Mouse (Mus musculus) intestine, embryonic 15.5 days (tissue): ENCODE measurements around the gene Dvl1. TPM values are rescaled to one million over a fixed set of nuclear protein-coding genes. Genes with fewer than 3 reads are reported as not detected.

Experiments
- ATAC-seq: fragments of 200-750 bp; cut with Nextera tagmentation; 2 replicates; pipeline ENCODE4 v1.8.0; 2017; ENCODE audit warnings: moderate TSS enrichment, moderate library complexity
- H3K27ac ChIP-seq: fragments of 300-500 bp; sonication (generic); 2 replicates; pipeline ENCODE4 v1.5.1; 2015; ENCODE audit warnings: mild to moderate bottlenecking, inconsistent platforms
- H3K27me3 ChIP-seq: fragments of 300-500 bp; sonication (generic); replicated peaks from 2 replicates; pipeline ENCODE4 v1.6.1; 2015; ENCODE audit warnings: inconsistent platforms
- H3K36me3 ChIP-seq: fragments of 300-500 bp; sonication (generic); 2 replicates; pipeline ENCODE4 v1.6.1; 2015; ENCODE audit warnings: inconsistent platforms
- H3K4me1 ChIP-seq: fragments of 300-500 bp; sonication (generic); replicated peaks from 2 replicates; pipeline ENCODE4 v1.6.1; 2015; ENCODE audit warnings: inconsistent platforms
- H3K4me2 ChIP-seq: fragments of 300-500 bp; sonication (generic); replicated peaks from 2 replicates; pipeline ENCODE4 v1.6.1; 2015; ENCODE audit warnings: mild to moderate bottlenecking, inconsistent platforms
- H3K4me3 ChIP-seq: fragments of 300-500 bp; sonication (generic); replicated peaks from 2 replicates; pipeline ENCODE4 v1.5.1; 2015; ENCODE audit warnings: inconsistent platforms
- H3K9ac ChIP-seq: fragments of 300-500 bp; sonication (generic); 2 replicates; pipeline ENCODE4 v1.6.1; 2015; ENCODE audit warnings: inconsistent platforms
- H3K9me3 ChIP-seq: fragments of 300-500 bp; sonication (generic); 2 replicates; pipeline ENCODE4 v1.6.1; 2016; ENCODE audit warnings: inconsistent platforms
- WGBS: fragments of 180-500 bp; shearing (Covaris S2); methylation state at CpG from one replicate; pipeline ENCODE4 v1.1.7; 2015; 5-methylcytosine and 5-hydroxymethylcytosine counted together
- polyA plus RNA-seq: library from polyadenylated mRNA; unstranded; fragments of >200 nt; fragmentation: Nextera tagmentation; extraction: Ambion mirVana; gene quantifications from 2 replicates; pipeline ENCODE4 v1.2.1, GENCODE M21; 2015

Dvl1 gene
- polyA plus RNA-seq, 1 experiment from 2014 or later, result 11.9 TPM

- H3K27ac ChIP-seq, result no peak overlapping the region
- 85% methylated on average over 3 of the region's 3 CpGs for WGBS
Measured at GRCm38 (mm10) chr4:155856881-155857280, 9.7 kb downstream of the Dvl1 start.

GRCm38 (mm10) chr4:155859318-155859717 is 12.1 kb downstream of the Dvl1 start:
- Histone ChIP-seq H3K27ac (no peak overlapping the region), H3K4me3 (no peak overlapping the region), H3K4me2 (no peak overlapping the region), H3K36me3 (peaks cover 36% of the 10 kb centered on the region), H3K9me3 (no peaks in the 10 kb centered on the region), H3K9ac (no peak overlapping the region), H3K27me3 (no peaks in the 10 kb centered on the region), H3K4me1 (no peaks in the 10 kb centered on the region)
- 16% methylated on average over 13 of the region's 13 CpGs for WGBS
- ATAC-seq, result peak; percentile 61

More at GRCm38 (mm10) chr4:155856881-155857280, 9.7 kb downstream of the Dvl1 start:
- H3K36me3 ChIP-seq, result peaks cover 38% of the 10 kb centered on the region
- no peaks in the 10 kb centered on the region for H3K27me3 ChIP-seq
- no peaks in the 10 kb centered on the region for H3K4me1 ChIP-seq
- no peaks in the 10 kb centered on the region for H3K9me3 ChIP-seq
- H3K4me3 ChIP-seq, result no peak overlapping the region
- H3K9ac ChIP-seq, result no peak overlapping the region
- ATAC-seq, result no peak
- H3K4me2 ChIP-seq, result no peak overlapping the region

GRCm38 (mm10) chr4:155861787-155862186 is 14.6 kb downstream of the Dvl1 start:
- 87% methylated on average over 7 of the region's 7 CpGs for WGBS
- Histone ChIP-seq H3K9me3 (no peaks in the 10 kb centered on the region), H3K4me2 (no peak overlapping the region), H3K4me3 (no peak overlapping the region), H3K4me1 (no peaks in the 10 kb centered on the region), H3K36me3 (peaks cover 30% of the 10 kb centered on the region), H3K27me3 (no peaks in the 10 kb centered on the region), H3K9ac (no peak overlapping the region), H3K27ac (no peak overlapping the region)
- ATAC-seq, result no peak

GRCm38 (mm10) chr4:155863001-155863400 is 15.8 kb downstream of the Dvl1 start, which contains the start of gene Tas1r3:
Tas1r3 (minus strand) TSS chr4:155863362.
- no peak within 1 kb of the TSS for H3K4me3 ChIP-seq
- 81% methylated on average over 5 of the region's 5 CpGs for WGBS
- H3K36me3 ChIP-seq, result peaks cover 27% of the 10 kb centered on the region
- no peak within 1 kb of the TSS for H3K9ac ChIP-seq
- H3K4me2 ChIP-seq, result no peak within 1 kb of the TSS
- H3K27me3 ChIP-seq, result no peaks in the 10 kb centered on the region
- H3K9me3 ChIP-seq, result no peaks in the 10 kb centered on the region
- H3K27ac ChIP-seq, result no peak within 1 kb of the TSS
- no peak for ATAC-seq
- H3K4me1 ChIP-seq, result no peaks in the 10 kb centered on the region

- peak; percentile 78 for ATAC-seq
- H3K4me1 ChIP-seq, result peaks cover 13% of the 10 kb centered on the region
- H3K36me3 ChIP-seq, result peaks cover 32% of the 10 kb centered on the region
- H3K4me2 ChIP-seq, result peak overlapping the region; percentile 76
- peak overlapping the region; percentile 25 for H3K27ac ChIP-seq
- H3K9me3 ChIP-seq, result no peaks in the 10 kb centered on the region
- peak overlapping the region; percentile 58 for H3K4me3 ChIP-seq
- WGBS, result 10% methylated on average over 22 of the region's 22 CpGs
- H3K27me3 ChIP-seq, result no peaks in the 10 kb centered on the region
- peak overlapping the region; percentile 58 for H3K9ac ChIP-seq
Measured at GRCm38 (mm10) chr4:155868614-155869298, 21.6 kb downstream of the Dvl1 start.

GRCm38 (mm10) chr4:155869317-155870033 is 22.3 kb downstream of the Dvl1 start, which contains the start of the genes Cptp and Ints11:
Cptp (minus strand) TSS chr4:155869440.
Ints11 (plus strand) TSS chr4:155869546.
- Histone ChIP-seq H3K4me3 (peak within 1 kb of the TSS; percentile 58), H3K4me2 (peak within 1 kb of the TSS; percentile 76), H3K9ac (peak within 1 kb of the TSS; percentile 63), H3K4me1 (peaks cover 13% of the 10 kb centered on the region), H3K27me3 (no peaks in the 10 kb centered on the region), H3K27ac (peak within 1 kb of the TSS; percentile 25), H3K36me3 (peaks cover 35% of the 10 kb centered on the region), H3K9me3 (no peaks in the 10 kb centered on the region)
- under 1% methylated on average over 63 of the region's 63 CpGs for whole genome bisulfite sequencing
- peak; percentile 98 for ATAC-seq

GRCm38 (mm10) chr4:155871404-155871803 is 24.2 kb downstream of the Dvl1 start:
- no peak overlapping the region for H3K9ac ChIP-seq
- no peak overlapping the region for H3K4me3 ChIP-seq
- H3K4me1 ChIP-seq, result peaks cover 13% of the 10 kb centered on the region
- H3K27me3 ChIP-seq, result no peaks in the 10 kb centered on the region
- ATAC-seq, result no peak
- peaks cover 35% of the 10 kb centered on the region for H3K36me3 ChIP-seq
- no peak overlapping the region for H3K4me2 ChIP-seq
- WGBS, result 85% methylated on average over 7 of the region's 7 CpGs
- H3K9me3 ChIP-seq, result no peaks in the 10 kb centered on the region
- no peak overlapping the region for H3K27ac ChIP-seq

- Histone ChIP-seq H3K4me1 (no peaks in the 10 kb centered on the region), H3K27me3 (no peaks in the 10 kb centered on the region), H3K9ac (no peak overlapping the region), H3K4me2 (no peak overlapping the region), H3K36me3 (peaks cover 32% of the 10 kb centered on the region), H3K27ac (no peak overlapping the region), H3K4me3 (no peak overlapping the region), H3K9me3 (no peaks in the 10 kb centered on the region)
- 76% methylated on average over 3 of the region's 3 CpGs for WGBS
- ATAC-seq, result no peak
Measured at GRCm38 (mm10) chr4:155883587-155883986, 36.4 kb downstream of the Dvl1 start.

- H3K4me3 ChIP-seq, result no peak overlapping the region
- peaks cover 10% of the 10 kb centered on the region for H3K4me1 ChIP-seq
- peaks cover 32% of the 10 kb centered on the region for H3K36me3 ChIP-seq
- no peak for ATAC-seq
- H3K9ac ChIP-seq, result no peak overlapping the region
- WGBS, result 94% methylated on average over 5 of the region's 5 CpGs
- H3K9me3 ChIP-seq, result no peaks in the 10 kb centered on the region
- no peak overlapping the region for H3K4me2 ChIP-seq
- no peak overlapping the region for H3K27ac ChIP-seq
- H3K27me3 ChIP-seq, result no peaks in the 10 kb centered on the region
Measured at GRCm38 (mm10) chr4:155886330-155886729, 39.1 kb downstream of the Dvl1 start.

GRCm38 (mm10) chr4:155887674-155888073 is 40.5 kb downstream of the Dvl1 start:
- Histone ChIP-seq H3K27me3 (no peaks in the 10 kb centered on the region), H3K4me1 (peaks cover 12% of the 10 kb centered on the region), H3K4me2 (no peak overlapping the region), H3K36me3 (peaks cover 32% of the 10 kb centered on the region), H3K9ac (no peak overlapping the region), H3K9me3 (no peaks in the 10 kb centered on the region), H3K4me3 (no peak overlapping the region), H3K27ac (no peak overlapping the region)
- 91% methylated on average over 10 of the region's 10 CpGs for WGBS
- ATAC-seq, result no peak

- no peak overlapping the region for H3K4me2 ChIP-seq
- peaks cover 17% of the 10 kb centered on the region for H3K4me1 ChIP-seq
- H3K36me3 ChIP-seq, result peaks cover 32% of the 10 kb centered on the region
- H3K4me3 ChIP-seq, result no peak overlapping the region
- no peak overlapping the region for H3K27ac ChIP-seq
- no peak overlapping the region for H3K9ac ChIP-seq
- H3K27me3 ChIP-seq, result no peaks in the 10 kb centered on the region
- ATAC-seq, result no peak
- 92% methylated on average over 9 of the region's 9 CpGs for WGBS
- H3K9me3 ChIP-seq, result no peaks in the 10 kb centered on the region
Measured at GRCm38 (mm10) chr4:155888181-155888580, 41.0 kb downstream of the Dvl1 start.

- no peak for ATAC-seq
- Histone ChIP-seq H3K4me2 (no peak overlapping the region), H3K4me1 (peaks cover 27% of the 10 kb centered on the region), H3K36me3 (peaks cover 32% of the 10 kb centered on the region), H3K9me3 (no peaks in the 10 kb centered on the region), H3K27ac (no peak overlapping the region), H3K9ac (no peak overlapping the region), H3K27me3 (no peaks in the 10 kb centered on the region), H3K4me3 (no peak overlapping the region)
- WGBS, result 83% methylated on average over 5 of the region's 5 CpGs
Measured at GRCm38 (mm10) chr4:155889316-155889715, 42.1 kb downstream of the Dvl1 start.
